Mouse (Mus musculus): ENCODE measurements around the gene Shisa6.

DNA sequence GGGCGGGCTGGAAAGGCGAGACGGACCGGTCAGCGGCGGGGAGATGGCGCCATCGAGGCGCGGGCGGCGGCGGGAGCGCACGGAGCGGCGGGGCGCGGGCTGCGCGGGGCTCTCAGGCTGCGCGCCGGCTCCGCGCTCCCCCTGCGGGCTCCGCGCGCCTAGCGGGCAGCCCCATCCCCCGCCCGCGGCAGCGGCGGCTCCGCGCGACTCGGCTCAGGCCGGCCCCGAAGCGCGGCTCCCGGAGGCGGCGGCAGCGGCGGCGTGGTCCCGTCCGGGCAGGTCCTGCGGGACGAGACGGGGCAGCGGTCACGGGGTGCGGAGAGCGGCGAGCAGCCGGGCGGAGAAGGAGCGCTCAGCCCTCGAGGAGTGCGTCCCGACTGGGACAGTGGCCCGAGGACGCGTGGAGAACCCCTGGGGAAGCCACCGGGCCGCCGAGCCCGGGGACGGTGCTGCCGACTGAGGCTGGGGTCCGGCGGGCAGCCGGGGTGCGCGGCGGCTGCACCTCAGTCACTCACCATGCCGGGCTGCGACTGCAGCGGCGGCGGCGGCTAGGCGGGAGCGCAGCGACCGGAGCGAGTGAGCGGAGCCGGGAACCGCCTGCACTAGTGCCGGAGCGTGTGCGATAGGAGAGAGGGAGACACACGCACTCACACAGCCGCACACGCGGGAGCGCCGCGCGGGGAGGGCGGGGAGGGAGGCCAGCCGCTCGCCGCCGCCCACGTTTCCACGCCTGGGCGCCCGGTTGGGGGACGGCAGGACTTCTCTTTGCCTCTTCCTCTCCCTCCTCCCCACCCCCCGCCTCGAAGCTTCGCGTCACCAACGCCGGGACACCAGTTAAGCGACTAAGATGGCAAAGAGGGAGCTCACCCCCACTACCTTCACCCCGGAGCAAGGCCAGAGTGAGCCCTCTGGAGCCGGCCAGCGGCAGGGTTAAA lies 549 bp upstream of the Shisa6 start:
- TF ChIP-seq CTCF (IDR thresholded peaks at IDR 0.05; ENCODE audit: control insufficient read depth, insufficient read depth, low read length) (no peak), POLR2A (IDR thresholded peaks at IDR 0.05; ENCODE audit: borderline replicate concordance, control insufficient read depth, low read depth, low read length) (no peak)
